Mouse (Mus musculus) lung, postnatal 0 days (tissue): ENCODE data around the gene Flad1.

Source experiments
- CTCF ChIP-seq: IDR thresholded peaks from 2 replicates; pipeline ENCODE4 v1.5.1; 2016; ENCODE audit warnings: antibody characterized with exemption, mild to moderate bottlenecking
- EP300 ChIP-seq: IDR thresholded peaks from 2 replicates; pipeline ENCODE4 v1.6.1; 2016; ENCODE audit warnings: antibody characterized with exemption, mild to moderate bottlenecking, control low read depth

GRCm38 (mm10) chr3:89394894-89395256, 16.8 kb downstream of the Flad1 start:
- no peak for TF ChIP-seq CTCF
- TF ChIP-seq EP300 = no peak
